Mouse (Mus musculus) brain, embryonic 18.5 days (tissue): ENCODE data around the gene Gm3604.
"Not testable (repeated sequence)": the region's sequence is repeated elsewhere in the genome, so short reads cannot be mapped to it uniquely, and the experiment has no call there.

Experiments used
- DNase-seq: peaks from one replicate; pipeline ENCODE4 v3.0.0-alpha.2; 2012; ENCODE audit warnings: low read depth, low spot score

The Gm3604 gene

GRCm38 (mm10) chr13:62382952-62383351 is at the start of gene Gm3604:
Gene Gm3604, minus strand, starts transcription at chr13:62383177.
- DNase-seq, result not testable (repeated sequence)

DNA sequence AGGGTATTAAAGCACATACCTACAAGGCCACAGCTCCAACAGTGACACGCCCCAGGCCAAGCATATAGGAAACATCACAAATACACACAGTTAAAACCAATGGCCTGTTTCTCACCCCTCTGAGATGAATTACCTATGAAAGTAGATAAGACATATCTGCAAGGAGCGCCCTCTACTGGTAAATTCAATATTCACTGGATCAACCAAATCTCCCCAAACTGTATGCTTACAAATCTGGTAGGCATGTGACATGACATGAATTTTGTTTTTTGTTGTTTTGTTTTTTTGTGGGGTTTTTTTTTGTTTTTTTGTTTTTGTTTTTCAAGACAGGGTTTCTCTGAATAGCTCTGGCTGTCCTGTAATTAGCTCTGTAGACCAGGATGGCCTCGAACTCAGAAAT is 16.2 kb upstream of the Gm3604 start:
- not testable (repeated sequence) for DNase-seq

DNA sequence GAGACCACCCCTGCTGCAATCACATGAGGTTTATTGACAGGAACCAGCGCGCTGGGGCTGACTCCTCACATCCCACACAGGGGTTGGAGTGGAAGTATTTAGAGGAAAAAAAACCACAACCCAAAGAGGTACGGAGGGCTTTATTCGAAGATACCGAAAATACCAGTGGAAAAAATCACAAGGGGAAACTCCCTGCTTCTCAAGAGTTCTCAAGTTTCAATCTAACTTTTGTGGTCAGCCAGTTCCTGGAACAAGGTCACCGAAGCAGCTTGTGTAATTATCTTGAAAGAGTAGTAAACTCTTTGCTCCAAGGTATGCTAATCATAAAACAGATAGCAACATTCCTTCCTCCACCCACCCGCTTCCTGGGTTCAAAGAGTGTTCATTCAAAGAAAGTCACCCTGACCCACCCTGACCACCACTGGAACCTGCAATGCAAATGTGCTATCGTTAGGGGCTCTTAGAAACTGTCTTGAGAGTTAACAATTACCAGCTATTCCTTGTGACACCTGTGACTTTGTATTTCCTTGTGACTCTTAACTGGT is 7.2 kb upstream of the Gm3604 start:
- DNase-seq, result not testable (repeated sequence)

- DNase-seq, result no peak
These were observed 51.2 kb downstream of the Gm3604 start for GRCm38 (mm10) chr13:62331786-62332185.

DNA sequence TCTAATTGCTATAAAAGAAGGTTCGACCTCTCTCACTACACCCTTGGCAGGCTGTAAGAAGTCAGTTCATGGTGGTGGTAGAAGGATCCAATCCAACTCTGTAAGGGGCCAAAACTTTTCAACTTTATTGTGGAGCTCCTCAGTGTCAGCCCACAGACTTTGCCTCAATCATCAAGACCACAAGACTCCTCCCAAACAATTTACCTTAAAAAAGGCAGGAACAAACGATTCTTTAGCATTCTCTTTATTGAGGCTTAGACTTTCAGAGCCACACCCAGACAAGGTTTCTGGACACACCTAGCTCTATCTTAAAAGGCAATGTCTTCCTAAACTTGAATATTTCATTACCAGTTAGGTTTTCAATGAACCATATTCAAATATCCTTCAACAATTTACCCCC is 51.6 kb downstream of the Gm3604 start:
- no peak for DNase-seq
